Mouse (Mus musculus) kidney, adult 18-20 months (tissue): ENCODE results near the gene Unc45a.
"Not testable (repeated sequence)": the region's sequence is repeated elsewhere in the genome, so short reads cannot be mapped to it uniquely, and the experiment has no call there.

Experiments used
- DNase-seq: peaks from one replicate; pipeline ENCODE4 v3.0.0; 2021

Gene Unc45a

GRCm38 (mm10) chr7:80367232-80367631 lies 26.4 kb upstream of the Unc45a start:
- DNase-seq, result no peak

- DNase-seq, result peak; percentile 32
These were observed 25.0 kb upstream of the Unc45a start for GRCm38 (mm10) chr7:80365759-80366158.

GRCm38 (mm10) chr7:80360435-80360834 lies 19.6 kb upstream of the Unc45a start:
- no peak for DNase-seq

- DNase-seq, result no peak
These were observed 17.2 kb upstream of the Unc45a start for GRCm38 (mm10) chr7:80358039-80358438.

- DNase-seq, result no peak
These were observed 16.4 kb upstream of the Unc45a start for GRCm38 (mm10) chr7:80357156-80357555.

DNA sequence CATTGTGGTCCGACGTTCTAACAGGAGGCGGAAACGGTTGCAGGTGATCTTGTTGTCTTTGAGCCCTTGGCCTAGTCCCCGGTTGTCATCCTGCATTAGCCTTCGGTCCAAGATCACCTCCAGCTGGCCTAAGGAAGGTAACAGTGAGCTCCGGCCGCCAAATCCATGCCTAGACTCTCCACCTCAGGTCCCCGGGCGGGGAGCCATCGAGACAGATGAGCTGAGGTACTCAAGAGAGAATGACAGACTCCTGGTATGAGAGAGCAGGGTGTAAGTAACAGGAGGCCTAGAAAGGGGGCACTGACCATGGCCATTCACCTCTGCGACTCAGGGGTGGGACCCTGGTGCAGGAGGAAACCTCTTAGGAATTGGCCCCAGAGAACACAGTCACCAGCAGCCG lies 15.5 kb upstream of the Unc45a start:
- DNase-seq, result no peak

GRCm38 (mm10) chr7:80352920-80353319 lies 12.1 kb upstream of the Unc45a start:
- DNase-seq, result no peak

DNA sequence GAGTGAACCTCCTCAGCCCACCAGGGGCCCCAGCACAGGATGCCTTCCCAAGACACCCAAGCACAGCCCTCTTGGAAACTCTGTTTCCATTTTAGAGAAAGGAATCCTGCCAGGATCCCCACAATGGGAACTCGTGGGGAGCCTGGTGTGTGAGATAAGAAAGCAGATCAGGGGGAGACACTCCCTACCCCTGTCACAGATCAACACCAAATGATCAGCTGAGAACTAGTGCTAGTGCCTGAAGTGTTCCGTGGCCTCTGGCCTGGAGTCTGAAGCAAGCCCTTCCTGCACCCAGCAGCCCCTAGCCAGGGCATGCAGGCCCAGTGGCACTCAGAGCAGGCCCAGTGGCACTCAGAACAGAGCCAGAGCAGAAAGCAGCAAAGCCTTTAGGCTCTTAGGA lies 10.0 kb upstream of the Unc45a start:
- no peak for DNase-seq

GRCm38 (mm10) chr7:80347670-80348586 lies 7.1 kb upstream of the Unc45a start:
- DNase-seq, result no peak

GRCm38 (mm10) chr7:80346830-80347229 lies 6.0 kb upstream of the Unc45a start:
- DNase-seq, result no peak

- no peak for DNase-seq
These were observed 5.4 kb upstream of the Unc45a start for GRCm38 (mm10) chr7:80346173-80346572.

DNA sequence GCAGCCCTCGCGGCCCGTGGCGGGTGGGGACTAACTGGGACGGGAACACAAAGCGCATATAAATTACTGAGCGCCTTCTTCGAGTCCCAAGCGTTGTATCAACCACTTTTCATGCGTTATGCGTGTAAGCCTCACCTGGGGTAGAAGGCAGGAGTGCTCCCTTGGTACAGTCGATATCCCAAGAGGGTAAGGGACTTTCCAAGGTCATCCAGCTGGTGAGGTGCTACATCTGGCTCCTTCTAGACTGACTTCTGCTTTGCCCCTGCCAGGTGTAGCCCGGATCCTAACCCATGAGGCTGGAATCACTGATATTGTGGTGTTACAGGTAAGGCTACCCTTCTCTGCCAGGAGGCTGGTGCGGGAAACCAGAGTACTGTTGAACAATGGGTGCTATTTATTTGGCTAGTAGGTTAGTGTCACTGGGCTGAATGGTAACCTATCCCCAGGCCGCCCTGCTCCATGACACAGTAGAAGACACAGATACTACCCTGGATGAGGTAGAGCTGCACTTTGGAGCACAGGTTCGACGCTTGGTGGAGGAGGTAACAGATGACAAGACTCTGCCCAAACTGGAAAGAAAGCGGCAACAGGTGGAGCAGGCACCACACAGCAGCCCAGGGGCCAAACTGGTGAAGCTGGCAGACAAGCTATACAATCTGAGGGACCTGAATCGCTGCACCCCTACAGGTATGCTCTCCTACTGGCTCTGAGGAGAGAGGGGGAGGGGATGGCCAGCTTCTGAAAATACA lies 2.6 kb upstream of the Unc45a start:
- DNase-seq, result no peak

DNA sequence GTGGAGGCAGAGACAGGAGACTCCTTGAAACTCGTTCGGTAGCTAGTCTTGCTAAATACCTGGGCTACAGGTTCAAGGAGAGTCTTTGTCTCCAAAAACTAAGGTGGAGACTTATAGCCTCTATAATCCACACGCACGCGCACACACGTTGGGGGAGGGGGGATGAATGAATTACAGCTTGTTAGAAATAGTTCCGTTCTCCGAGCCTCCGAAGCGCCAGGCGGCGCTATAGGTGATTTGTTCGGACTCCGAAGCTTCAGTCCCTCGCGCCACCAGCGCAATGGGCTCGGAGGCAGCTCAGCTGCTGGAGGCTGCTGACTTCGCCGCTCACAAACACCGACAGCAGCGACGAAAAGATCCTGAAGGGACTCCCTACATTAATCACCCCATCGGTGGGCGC lies 2.1 kb upstream of the Unc45a start, which contains the start of gene Hddc3:
Hddc3 (plus strand) TSS at position 247 of the 400 bp plus-strand sequence.
- DNase-seq, result peak; percentile 95

DNA sequence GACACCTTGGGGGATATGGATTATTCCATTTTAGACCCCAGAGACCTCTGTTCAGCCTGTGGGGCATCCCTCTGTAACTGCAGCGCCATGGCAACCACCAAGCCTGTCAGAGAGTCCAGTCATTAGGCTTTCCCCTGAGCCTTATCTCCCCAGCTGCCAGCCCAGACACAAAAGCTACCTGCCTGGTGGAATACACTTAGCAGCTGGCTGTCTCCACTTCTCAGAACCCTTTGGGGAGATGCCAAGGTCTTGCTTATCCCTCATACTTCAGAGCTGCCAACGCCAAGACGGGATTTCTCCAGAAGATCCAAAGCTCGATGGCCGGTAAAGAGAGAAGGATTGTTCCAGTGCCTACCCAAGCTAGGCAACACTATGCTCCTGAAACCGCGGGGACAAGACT lies 988 bp upstream of the Unc45a start:
- DNase-seq, result no peak

DNA sequence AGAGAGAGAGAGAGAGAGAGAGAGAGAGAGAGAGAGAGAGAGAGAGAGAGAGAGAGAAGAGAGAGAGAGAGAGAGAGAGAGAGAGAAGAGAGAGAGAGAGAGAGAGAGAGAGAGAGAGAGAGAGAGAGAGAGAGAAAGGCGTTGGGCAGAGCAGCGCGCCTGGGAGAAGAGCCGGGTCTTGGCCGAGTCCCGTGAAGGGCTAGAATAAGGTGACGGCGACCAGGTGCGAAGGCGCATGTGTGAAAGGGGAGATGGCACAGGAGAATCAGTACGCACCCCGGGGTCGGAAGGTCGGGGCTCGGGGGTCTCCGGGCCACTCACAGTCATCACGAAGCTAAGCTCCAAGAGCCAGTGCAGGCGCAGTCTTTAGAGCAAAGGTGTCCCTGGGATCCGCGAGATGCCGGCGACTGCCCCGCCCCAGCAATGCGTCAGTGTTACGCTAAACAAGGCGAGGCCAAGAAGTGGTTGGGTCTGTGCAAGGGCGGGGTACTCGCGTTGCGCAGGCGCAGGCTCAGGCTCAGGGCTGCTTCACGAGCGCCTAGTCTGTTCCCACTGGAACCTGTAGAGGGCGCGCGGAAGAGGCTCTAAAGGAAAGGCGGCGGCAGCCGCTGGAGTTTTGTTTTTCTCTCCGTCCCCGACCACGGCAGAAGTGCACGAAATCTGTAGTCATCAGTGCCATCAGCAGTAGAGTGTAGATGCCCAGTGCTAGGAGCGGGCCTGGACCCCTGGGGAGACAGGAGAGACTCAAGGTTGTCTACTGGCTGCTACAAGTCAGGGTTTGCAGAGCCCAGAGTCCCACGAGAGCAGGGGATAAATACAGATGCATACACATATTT lies 794 bp downstream of the Unc45a start:
- DNase-seq, result peak; percentile 98

DNA sequence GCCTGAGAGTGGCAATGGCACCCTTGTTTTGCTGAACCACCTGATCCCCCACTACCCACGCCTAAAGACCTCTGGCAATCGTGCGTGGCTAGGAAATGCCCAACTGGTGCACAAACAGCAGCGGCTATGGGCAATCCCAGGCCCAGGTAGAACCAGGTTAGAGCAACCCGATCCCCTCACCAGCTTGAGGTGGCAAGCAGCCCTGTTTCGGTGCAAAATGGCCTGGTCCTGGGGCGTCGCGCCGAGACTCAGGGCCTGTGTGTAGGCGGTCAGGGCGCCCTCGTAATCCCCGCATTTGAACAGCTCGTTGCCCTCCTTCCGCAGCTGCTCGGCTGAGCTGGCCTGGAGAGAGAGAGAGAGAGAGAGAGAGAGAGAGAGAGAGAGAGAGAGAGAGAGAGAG lies 1.4 kb downstream of the Unc45a start:
- peak; percentile 32 for DNase-seq

DNA sequence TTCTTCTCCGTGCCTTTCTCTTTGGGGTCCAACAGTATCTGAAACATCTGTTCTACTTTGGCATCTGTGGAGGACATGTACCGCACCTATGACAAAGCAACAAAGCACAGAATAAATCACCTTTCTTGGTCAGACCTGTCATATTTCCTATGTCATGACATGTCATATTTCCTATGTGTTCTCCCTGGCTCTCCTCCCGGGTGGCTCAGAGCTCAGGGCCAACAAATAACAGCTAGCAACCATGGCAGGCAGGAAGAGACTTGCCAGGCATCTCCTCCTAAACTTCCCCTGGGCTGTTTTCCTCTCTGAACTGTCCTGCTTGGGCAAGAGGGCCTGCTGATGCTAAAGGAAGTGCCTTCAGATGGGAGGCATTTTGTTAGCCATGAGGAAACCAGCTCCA lies 3.9 kb downstream of the Unc45a start:
- DNase-seq, result no peak

DNA sequence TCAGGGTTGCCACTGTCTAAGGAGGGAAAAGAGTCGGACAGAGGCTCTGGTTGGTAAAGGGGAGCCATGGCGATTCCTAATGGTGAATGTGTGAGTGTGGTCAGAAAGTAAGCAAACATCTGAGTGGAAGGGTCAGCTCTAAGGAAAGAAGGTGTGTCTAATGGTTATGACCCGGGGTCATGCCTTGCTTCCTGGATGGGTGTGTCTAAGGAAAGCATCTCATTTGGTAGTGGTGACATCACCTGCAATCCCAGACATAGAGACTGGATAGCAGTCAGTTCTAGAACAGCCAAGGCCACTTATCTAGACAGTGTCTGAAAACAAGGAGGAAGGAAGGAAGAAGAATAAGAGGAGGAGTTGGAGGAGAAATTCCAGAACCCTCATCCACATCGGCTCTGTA lies 6.0 kb downstream of the Unc45a start:
- DNase-seq, result no peak

- no peak for DNase-seq
These were observed 9.4 kb downstream of the Unc45a start for GRCm38 (mm10) chr7:80331433-80331832.

- no peak for DNase-seq
These were observed 10.5 kb downstream of the Unc45a start for GRCm38 (mm10) chr7:80330278-80330677.

- no peak for DNase-seq
These were observed 14.7 kb downstream of the Unc45a start for GRCm38 (mm10) chr7:80326076-80326475.

DNA sequence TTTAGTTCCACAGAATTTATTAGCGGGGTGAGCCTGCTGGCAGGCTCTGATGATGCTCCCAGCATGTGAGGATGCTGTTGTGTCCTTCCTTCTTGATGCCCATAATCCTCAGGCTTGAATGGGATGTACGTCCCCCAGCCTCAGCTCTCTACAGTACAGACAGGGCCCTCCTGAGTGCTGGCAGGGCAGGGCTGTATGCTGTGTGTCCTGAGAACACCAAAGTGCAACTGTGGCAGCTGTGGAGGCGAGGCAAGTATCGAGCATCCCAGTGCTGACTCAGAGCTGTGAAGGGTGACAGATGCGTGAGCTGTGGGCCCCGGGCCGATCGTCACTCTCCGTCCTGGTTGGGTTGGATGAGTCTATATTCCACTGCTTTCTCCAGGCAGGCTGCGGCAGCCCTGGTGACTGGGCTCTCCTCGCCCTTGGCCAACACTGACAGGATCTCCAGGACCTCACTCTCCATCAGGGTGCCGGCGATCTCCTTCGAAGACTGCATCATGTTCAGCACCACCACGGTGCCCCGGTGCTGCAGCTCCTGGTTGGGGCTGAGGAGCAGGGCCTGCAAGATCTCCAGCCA lies 15.4 kb downstream of the Unc45a start:
- DNase-seq, result no peak

DNA sequence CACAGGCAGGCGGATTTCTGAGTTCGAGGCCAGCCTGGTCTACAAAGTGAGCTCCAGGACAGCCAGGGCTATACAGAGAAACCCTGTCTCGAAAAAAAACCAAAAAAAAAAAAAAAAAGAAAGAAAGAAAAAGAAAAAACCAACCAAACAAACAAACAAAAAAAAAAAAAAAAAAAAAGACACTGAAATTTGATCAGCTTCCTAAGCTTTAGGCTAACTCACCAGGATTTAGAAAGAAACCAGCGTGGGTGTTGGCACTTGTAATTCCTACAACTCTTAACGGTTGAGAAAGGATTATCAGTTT lies 16.0 kb downstream of the Unc45a start:
- DNase-seq, result not testable (repeated sequence)
